Mouse (Mus musculus): ENCODE measurements around the gene Ros1. TPM values are rescaled to one million over a fixed set of nuclear protein-coding genes. Genes with fewer than 3 reads are reported as not detected.

Ros1 gene
- total and polyA plus RNA-seq, 2 experiments = not detected

GRCm38 (mm10) chr10:52170489-52170888 lies 24.6 kb downstream of the Ros1 start:
- no peak for TF ChIP-seq CTCF (IDR thresholded peaks at IDR 0.05; ENCODE audit: low read depth, low read length)
- TF ChIP-seq POLR2A (IDR thresholded peaks at IDR 0.05; ENCODE audit: extremely low read depth, insufficient read depth, low read length) = no peak
- H3K36me3 ChIP-seq (ENCODE audit: control insufficient read depth, insufficient read depth, low read length) = no peaks in the 10 kb centered on the region
- no peaks in the 10 kb centered on the region for H3K79me2 ChIP-seq (ENCODE audit: control insufficient read depth, insufficient read depth, low read length)
- H3K27me3 ChIP-seq (ENCODE audit: control insufficient read depth, insufficient read depth, low read length) = no peaks in the 10 kb centered on the region
- H3K27ac ChIP-seq (replicated peaks; ENCODE audit: insufficient read depth, low read depth, low read length) = no peak overlapping the region
- H3K4me1 ChIP-seq (ENCODE audit: control insufficient read depth, insufficient read depth, low read length) = no peaks in the 10 kb centered on the region; the same call in 1 of the 2 replicates
- no peak overlapping the region for H3K4me3 ChIP-seq (ENCODE audit: insufficient read depth, low read depth, low read length)
- 97% methylated on average over 1 of the region's 1 CpGs for WGBS
- no peak for DNase-seq (ENCODE audit: extremely low read depth, low read depth, low spot score)
- H3K9ac ChIP-seq (ENCODE audit: low read depth, low read length) = no peak overlapping the region

- TF ChIP-seq CTCF (IDR thresholded peaks at IDR 0.05; ENCODE audit: low read depth, low read length) (no peak), POLR2A (IDR thresholded peaks at IDR 0.05; ENCODE audit: extremely low read depth, insufficient read depth, low read length) (no peak)
- Histone ChIP-seq H3K4me1 (ENCODE audit: control insufficient read depth, insufficient read depth, low read length) (no peaks in the 10 kb centered on the region; the same call in 1 of the 2 replicates), H3K4me3 (ENCODE audit: insufficient read depth, low read depth, low read length) (no peak overlapping the region), H3K36me3 (ENCODE audit: control insufficient read depth, insufficient read depth, low read length) (no peaks in the 10 kb centered on the region), H3K27me3 (ENCODE audit: control insufficient read depth, insufficient read depth, low read length) (no peaks in the 10 kb centered on the region), H3K79me2 (ENCODE audit: control insufficient read depth, insufficient read depth, low read length) (no peaks in the 10 kb centered on the region), H3K27ac (replicated peaks; ENCODE audit: insufficient read depth, low read depth, low read length) (no peak overlapping the region), H3K9ac (ENCODE audit: low read depth, low read length) (no peak overlapping the region)
- DNase-seq (ENCODE audit: extremely low read depth, low read depth, low spot score) = no peak
- 76% methylated on average over 5 of the region's 5 CpGs for WGBS
Measured at GRCm38 (mm10) chr10:52169841-52170240, 25.2 kb downstream of the Ros1 start.

- DNase-seq (ENCODE audit: extremely low read depth, low read depth, low spot score) = no peak
- Histone ChIP-seq H3K4me1 (ENCODE audit: control insufficient read depth, insufficient read depth, low read length) (no peaks in the 10 kb centered on the region), H3K4me3 (ENCODE audit: insufficient read depth, low read depth, low read length) (no peak overlapping the region), H3K9ac (ENCODE audit: low read depth, low read length) (no peak overlapping the region), H3K27ac (replicated peaks; ENCODE audit: insufficient read depth, low read depth, low read length) (no peak overlapping the region), H3K79me2 (ENCODE audit: control insufficient read depth, insufficient read depth, low read length) (no peaks in the 10 kb centered on the region), H3K36me3 (ENCODE audit: control insufficient read depth, insufficient read depth, low read length) (no peaks in the 10 kb centered on the region), H3K27me3 (ENCODE audit: control insufficient read depth, insufficient read depth, low read length) (no peaks in the 10 kb centered on the region)
- 27% methylated on average over 1 of the region's 1 CpGs for WGBS
- TF ChIP-seq CTCF (IDR thresholded peaks at IDR 0.05; ENCODE audit: low read depth, low read length) (no peak), POLR2A (IDR thresholded peaks at IDR 0.05; ENCODE audit: extremely low read depth, insufficient read depth, low read length) (no peak)
Measured at GRCm38 (mm10) chr10:52165376-52165775, 29.7 kb downstream of the Ros1 start.

- TF ChIP-seq POLR2A (IDR thresholded peaks at IDR 0.05; ENCODE audit: extremely low read depth, insufficient read depth, low read length) = no peak
- TF ChIP-seq CTCF (IDR thresholded peaks at IDR 0.05; ENCODE audit: low read depth, low read length) = no peak
- 38% methylated on average over 3 of the region's 3 CpGs for WGBS
- Histone ChIP-seq H3K36me3 (ENCODE audit: control insufficient read depth, insufficient read depth, low read length) (no peaks in the 10 kb centered on the region), H3K9ac (ENCODE audit: low read depth, low read length) (no peak overlapping the region), H3K4me3 (ENCODE audit: insufficient read depth, low read depth, low read length) (no peak overlapping the region), H3K27ac (replicated peaks; ENCODE audit: insufficient read depth, low read depth, low read length) (no peak overlapping the region), H3K4me1 (ENCODE audit: control insufficient read depth, insufficient read depth, low read length) (no peaks in the 10 kb centered on the region), H3K27me3 (ENCODE audit: control insufficient read depth, insufficient read depth, low read length) (no peaks in the 10 kb centered on the region), H3K79me2 (ENCODE audit: control insufficient read depth, insufficient read depth, low read length) (no peaks in the 10 kb centered on the region)
- no peak for DNase-seq (ENCODE audit: extremely low read depth, low read depth, low spot score)
Measured at GRCm38 (mm10) chr10:52160604-52161003, 34.4 kb downstream of the Ros1 start.

- Histone ChIP-seq H3K27ac (replicated peaks; ENCODE audit: insufficient read depth, low read depth, low read length) (no peak overlapping the region), H3K79me2 (ENCODE audit: control insufficient read depth, insufficient read depth, low read length) (no peaks in the 10 kb centered on the region), H3K27me3 (ENCODE audit: control insufficient read depth, insufficient read depth, low read length) (no peaks in the 10 kb centered on the region), H3K36me3 (ENCODE audit: control insufficient read depth, insufficient read depth, low read length) (no peaks in the 10 kb centered on the region), H3K4me3 (ENCODE audit: insufficient read depth, low read depth, low read length) (no peak overlapping the region), H3K4me1 (ENCODE audit: control insufficient read depth, insufficient read depth, low read length) (no peaks in the 10 kb centered on the region), H3K9ac (ENCODE audit: low read depth, low read length) (no peak overlapping the region)
- TF ChIP-seq POLR2A (IDR thresholded peaks at IDR 0.05; ENCODE audit: extremely low read depth, insufficient read depth, low read length) (no peak), CTCF (IDR thresholded peaks at IDR 0.05; ENCODE audit: low read depth, low read length) (no peak)
- DNase-seq (ENCODE audit: extremely low read depth, low read depth, low spot score) = no peak
- 99% methylated on average over 3 of the region's 3 CpGs for WGBS
Measured at GRCm38 (mm10) chr10:52159704-52160103, 35.3 kb downstream of the Ros1 start.

GRCm38 (mm10) chr10:52133354-52134074 lies 61.5 kb downstream of the Ros1 start:
- Histone ChIP-seq H3K27ac (replicated peaks; ENCODE audit: insufficient read depth, low read depth, low read length) (no peak overlapping the region), H3K4me1 (ENCODE audit: control insufficient read depth, insufficient read depth, low read length) (no peaks in the 10 kb centered on the region), H3K9ac (ENCODE audit: low read depth, low read length) (no peak overlapping the region), H3K36me3 (ENCODE audit: control insufficient read depth, insufficient read depth, low read length) (no peaks in the 10 kb centered on the region), H3K79me2 (ENCODE audit: control insufficient read depth, insufficient read depth, low read length) (no peaks in the 10 kb centered on the region), H3K4me3 (ENCODE audit: insufficient read depth, low read depth, low read length) (no peak overlapping the region), H3K27me3 (ENCODE audit: control insufficient read depth, insufficient read depth, low read length) (no peaks in the 10 kb centered on the region)
- peak; percentile 2 for DNase-seq (ENCODE audit: extremely low read depth, low read depth, low spot score)
- WGBS = 59% methylated on average over 4 of the region's 4 CpGs
- TF ChIP-seq POLR2A (IDR thresholded peaks at IDR 0.05; ENCODE audit: extremely low read depth, insufficient read depth, low read length) = no peak
- TF ChIP-seq CTCF (IDR thresholded peaks at IDR 0.05; ENCODE audit: low read depth, low read length) = no peak
